ENCODE assay signal across 8 mouse cellular contexts in the genomic region with DNA sequence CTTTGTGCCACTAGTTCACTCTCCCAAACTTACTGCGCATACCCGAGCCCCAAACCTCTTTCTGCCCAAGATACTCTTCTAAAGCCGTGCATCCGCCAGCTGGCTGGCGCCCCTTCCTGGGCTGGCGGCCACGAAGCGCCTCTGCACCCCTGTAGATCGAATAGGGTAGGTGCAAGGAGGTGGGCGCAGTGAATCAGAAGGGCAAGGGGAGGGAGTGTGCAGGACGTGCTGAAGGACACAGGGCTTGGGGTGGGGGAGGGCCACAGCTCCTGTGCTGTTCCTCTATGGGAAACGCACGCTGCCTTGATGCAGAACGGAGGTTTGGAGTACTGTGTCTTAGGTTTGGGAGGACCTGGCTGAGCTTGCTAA. TPM values are rescaled to one million over a fixed set of nuclear protein-coding genes. Genes with fewer than 3 reads are reported as not detected.
A peak's percentile ranks its signal among the peaks of the same experiment; 100 is the strongest.
DNase-seq lines count a peak whose midpoint lies in the region; ATAC-seq and TF ChIP-seq lines count a peak whose summit lies in the region.

A gene (minus strand): TSS at position 164 of the 369 bp plus-strand sequence.

- no peak for DNase-seq in cerebellum, adult 8-10 months
- peak; percentile 58 for DNase-seq in lung, postnatal 0 days (ENCODE audit: low spot score)
- DNase-seq in lung, postnatal 36 days = no peak
- DNase-seq in layer of hippocampus, postnatal 10 days (ENCODE audit: low spot score in 2 of 2) = no peak
- DNase-seq in midbrain, embryonic 10.5 days (ENCODE audit: low spot score) = no peak
- no peak for DNase-seq in ovary, adult 18-20 months (ENCODE audit: low spot score)

- TF ChIP-seq CTCF in lung, postnatal 0 days (IDR thresholded peaks at IDR 0.05) = peak; percentile 60

- peak; percentile 52 for ATAC-seq in cerebellum, adult (ENCODE audit: insufficient number of reproducible peaks, low FRiP score, low TSS enrichment)
- peak; percentile 52 for ATAC-seq in lung, postnatal 0 days
- peak; percentile 83 for ATAC-seq in forebrain, embryonic 13.5 days

- 0 out of 2 replicates have a peak, but pooled peaks cover 4% of the 10 kb centered on the region for H3K36me3 ChIP-seq in lung, postnatal 0 days (ENCODE audit: insufficient read depth, low read length)
- H3K36me3 ChIP-seq in forebrain, embryonic 13.5 days (ENCODE audit: poor library complexity, severe bottlenecking) = peaks cover 26% of the 10 kb centered on the region
- H3K36me3 ChIP-seq in midbrain, embryonic 10.5 days = peaks cover 27% of the 10 kb centered on the region

- peak within 1 kb of the TSS; percentile 79 for H3K27ac ChIP-seq in lung, postnatal 0 days (ENCODE audit: low read length)
- peak within 1 kb of the TSS; percentile 97 for H3K27ac ChIP-seq in forebrain, embryonic 13.5 days
- H3K27ac ChIP-seq in midbrain, embryonic 10.5 days (replicated peaks) = peak within 1 kb of the TSS; percentile 100

- peaks cover 8% of the 10 kb centered on the region; the same call in 1 of the 2 replicates for H3K4me1 ChIP-seq in lung, postnatal 0 days (ENCODE audit: insufficient read depth, low read depth, low read length)
- H3K4me1 ChIP-seq in forebrain, embryonic 13.5 days = peaks cover 47% of the 10 kb centered on the region
- H3K4me1 ChIP-seq in midbrain, embryonic 10.5 days = peaks cover 27% of the 10 kb centered on the region

- no peak for TF ChIP-seq EP300 in lung, postnatal 0 days (IDR thresholded peaks at IDR 0.05)

- 0% methylated on average over 14 of the region's 14 CpGs for WGBS in lung, postnatal 0 days
- WGBS in forebrain, embryonic 13.5 days = under 1% methylated on average over 14 of the region's 14 CpGs
- 1% methylated on average over 14 of the region's 14 CpGs for WGBS in midbrain, embryonic 10.5 days

- H3K9me3 ChIP-seq in lung, postnatal 0 days (ENCODE audit: low read length) = no peaks in the 10 kb centered on the region
- H3K9me3 ChIP-seq in forebrain, embryonic 13.5 days (replicated peaks) = no peaks in the 10 kb centered on the region
- H3K9me3 ChIP-seq in midbrain, embryonic 10.5 days (replicated peaks) = no peaks in the 10 kb centered on the region

- peak within 1 kb of the TSS; percentile 80 for H3K9ac ChIP-seq in lung, postnatal 0 days (replicated peaks; ENCODE audit: low read depth)
- H3K9ac ChIP-seq in forebrain, embryonic 13.5 days = peak within 1 kb of the TSS; percentile 86

- no peaks in the 10 kb centered on the region for H3K27me3 ChIP-seq in lung, postnatal 0 days (replicated peaks; ENCODE audit: insufficient read depth, low read length)
- H3K27me3 ChIP-seq in forebrain, embryonic 13.5 days = no peaks in the 10 kb centered on the region; the same call in 1 of the 2 replicates
- H3K27me3 ChIP-seq in midbrain, embryonic 10.5 days (ENCODE audit: low read depth, poor library complexity, severe bottlenecking) = no peaks in the 10 kb centered on the region

- H3K4me3 ChIP-seq in lung, postnatal 0 days (ENCODE audit: low read depth, low read length) = peak within 1 kb of the TSS; percentile 73
- peak within 1 kb of the TSS; percentile 63 for H3K4me3 ChIP-seq in forebrain, embryonic 13.5 days
- H3K4me3 ChIP-seq in midbrain, embryonic 10.5 days = peak within 1 kb of the TSS; percentile 79

- peak within 1 kb of the TSS; percentile 91 for H3K4me2 ChIP-seq in lung, postnatal 0 days (replicated peaks; ENCODE audit: low read depth, low read length)
- H3K4me2 ChIP-seq in forebrain, embryonic 13.5 days = peak within 1 kb of the TSS; percentile 97

RNA-seq across cellular contexts. Expression of the gene that starts here (rescaled TPM):
- polyA plus RNA-seq in lung, postnatal 0 days (2015; fragmentation: Nextera tagmentation; extraction: Ambion mirVana) = 6.1 and 6.7 TPM in 2 replicates
- 29.0 and 30.3 TPM in 2 replicates for polyA plus RNA-seq in forebrain, embryonic 13.5 days (2015; fragmentation: Nextera tagmentation; extraction: Ambion mirVana)
- 10 to 100 TPM; 21.1 to 26.1 TPM for total RNA-seq in layer of hippocampus, postnatal 10 days (2021)
- 18.1 and 23.5 TPM in 2 replicates for polyA plus RNA-seq in midbrain, embryonic 10.5 days (2016; fragmentation: Nextera tagmentation; extraction: Ambion mirVana)
